Mouse (Mus musculus) right cerebral cortex, postnatal 14 days (tissue): Measurements from ENCODE around the gene Card6.
"Not testable (repeated sequence)": the region's sequence is repeated elsewhere in the genome, so short reads cannot be mapped to it uniquely, and the experiment has no call there.

ENCODE experiments used
- DNase-seq: peaks from one replicate; pipeline ENCODE4 v3.0.0; 2022

The Card6 gene

GRCm38 (mm10) chr15:5107686-5108654, at the start of gene Card6:
Card6 (minus strand) TSS chr15:5108539.
- no peak for DNase-seq

GRCm38 (mm10) chr15:5157386-5157785, 49.0 kb upstream of the Card6 start:
- DNase-seq, result no peak

- DNase-seq, result no peak
These were observed 48.0 kb upstream of the Card6 start for GRCm38 (mm10) chr15:5156355-5156754.

GRCm38 (mm10) chr15:5155093-5155492, 46.8 kb upstream of the Card6 start:
- no peak for DNase-seq

- no peak for DNase-seq
These were observed 46.3 kb upstream of the Card6 start for GRCm38 (mm10) chr15:5154621-5155020.

GRCm38 (mm10) chr15:5152171-5152570, 43.8 kb upstream of the Card6 start:
- no peak for DNase-seq

- DNase-seq, result no peak
These were observed 40.8 kb upstream of the Card6 start for GRCm38 (mm10) chr15:5149187-5149586.

- DNase-seq, result no peak
These were observed 37.0 kb upstream of the Card6 start for GRCm38 (mm10) chr15:5145196-5145945.

GRCm38 (mm10) chr15:5144021-5144778, 35.9 kb upstream of the Card6 start:
- peak; percentile 78 for DNase-seq

GRCm38 (mm10) chr15:5143361-5144020, 35.2 kb upstream of the Card6 start, which contains the start of gene Prkaa1:
Prkaa1 (plus strand) TSS chr15:5143861.
- peak; percentile 68 for DNase-seq

- DNase-seq, result no peak
These were observed 34.4 kb upstream of the Card6 start for GRCm38 (mm10) chr15:5142714-5143113.

GRCm38 (mm10) chr15:5142047-5142446, 33.7 kb upstream of the Card6 start:
- DNase-seq, result no peak

- no peak for DNase-seq
These were observed 32.0 kb upstream of the Card6 start for GRCm38 (mm10) chr15:5140357-5140756.

GRCm38 (mm10) chr15:5139863-5140262, 31.5 kb upstream of the Card6 start:
- no peak for DNase-seq

- no peak for DNase-seq
These were observed 31.0 kb upstream of the Card6 start for GRCm38 (mm10) chr15:5139366-5139765.

- no peak for DNase-seq
These were observed 29.9 kb upstream of the Card6 start for GRCm38 (mm10) chr15:5138021-5138856.

- DNase-seq, result no peak
These were observed 26.7 kb upstream of the Card6 start for GRCm38 (mm10) chr15:5134945-5135483.

GRCm38 (mm10) chr15:5134179-5134578, 25.8 kb upstream of the Card6 start:
- no peak for DNase-seq

GRCm38 (mm10) chr15:5133301-5133700, 25.0 kb upstream of the Card6 start:
- DNase-seq, result no peak

- DNase-seq, result not testable (repeated sequence)
These were observed 22.7 kb upstream of the Card6 start for GRCm38 (mm10) chr15:5130887-5131668.
